Mouse (Mus musculus) ES-Bruce4 (cell line): Measurements from ENCODE around the gene Uvrag.

ENCODE experiments used
- CTCF ChIP-seq: IDR thresholded peaks from one replicate; pipeline ENCODE4 v1.8.1; 2011; ENCODE audit warnings: low read depth, low read length
- EP300 ChIP-seq: IDR thresholded peaks from 2 replicates; pipeline ENCODE4 v1.6.1; 2011; ENCODE audit warnings: low read depth, low read length; ENCODE audit not compliant: insufficient read depth
- POLR2A ChIP-seq: IDR thresholded peaks from one replicate; pipeline ENCODE4 v1.8.1; 2011; ENCODE audit warnings: low read length; ENCODE audit not compliant: insufficient read depth

DNA sequence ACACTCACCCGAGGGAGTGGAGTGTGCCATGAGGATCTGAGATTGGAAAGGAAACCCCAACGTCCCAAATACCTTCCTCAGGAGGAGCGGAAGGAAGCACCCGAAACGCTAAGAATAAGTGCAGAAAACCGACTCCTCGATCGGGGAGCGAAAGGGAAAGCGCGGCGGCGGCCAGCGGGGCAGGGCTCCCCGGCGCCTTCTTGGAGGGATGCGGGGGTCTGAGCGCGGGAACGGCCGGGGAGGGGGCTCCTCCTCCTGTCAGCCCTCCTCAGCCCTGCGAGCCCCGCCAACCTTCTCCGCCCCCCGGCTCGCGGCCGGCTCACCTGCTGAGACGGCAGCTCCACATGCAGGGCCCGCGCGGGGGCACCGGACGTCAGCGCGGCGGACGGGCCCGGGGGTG lies 430 bp downstream of the Uvrag start:
- TF ChIP-seq CTCF = no peak
- TF ChIP-seq POLR2A = no peak
- TF ChIP-seq EP300 = no peak
